Mouse (Mus musculus): Measurements from ENCODE around the gene Nadsyn1.

DNA sequence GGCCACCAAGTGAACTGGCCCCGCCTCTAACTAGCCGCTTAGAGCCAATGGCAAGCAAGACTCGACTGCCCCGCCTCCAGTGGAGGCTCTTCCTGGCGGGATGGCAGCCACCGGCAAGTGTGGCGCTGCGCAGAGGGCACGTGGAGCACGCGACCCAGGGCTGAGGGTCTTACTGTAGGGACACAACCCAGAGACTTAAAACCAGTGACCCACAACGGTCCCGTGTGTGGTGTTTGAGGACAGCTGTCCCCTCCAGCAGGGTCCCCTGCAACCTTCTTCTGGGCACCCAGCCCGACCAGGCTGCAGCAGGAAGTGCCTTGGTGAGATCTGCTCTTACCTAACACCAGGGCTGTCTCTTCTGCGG is 65.6 kb downstream of the Nadsyn1 start:
- no peak for TF ChIP-seq GATA1 (IDR thresholded peaks at IDR 0.05; ENCODE audit: low read length)
- TF ChIP-seq TAL1 (IDR thresholded peaks at IDR 0.05; ENCODE audit: low read length): no peak
